Comparison of ENCODE assay signal across 8 mouse cellular contexts in genomic region chr2:29934906-29935599, GRCm38 (mm10). TPM values are rescaled to one million over a fixed set of nuclear protein-coding genes. Genes with fewer than 3 reads are reported as not detected.
A peak's percentile ranks its signal among the peaks of the same experiment; 100 is the strongest.
DNase-seq lines count a peak whose midpoint lies in the region; ATAC-seq lines count a peak whose summit lies in the region.

Gene Gle1 (plus strand): TSS chr2:29935426.

- H3K9me3 ChIP-seq in forebrain, embryonic 14.5 days (replicated peaks; ENCODE audit: control insufficient read depth, low read length): no peaks in the 10 kb centered on the region
- H3K9me3 ChIP-seq in neural tube, embryonic 15.5 days (replicated peaks): no peaks in the 10 kb centered on the region

- H3K27me3 ChIP-seq in forebrain, embryonic 14.5 days (replicated peaks; ENCODE audit: control insufficient read depth, insufficient read depth, low read length): no peaks in the 10 kb centered on the region
- no peaks in the 10 kb centered on the region for H3K27me3 ChIP-seq in neural tube, embryonic 15.5 days (replicated peaks)

- intact Hi-C loops in heart, postnatal 14 days (cut with DNase I): loop anchor here (1.0 to 2.0 kb wide), 2 partner anchors 30 to 42 kb away; partner anchors contain the start of gene Sptan1

- peak; percentile 93 for DNase-seq in ES-CJ7 (ENCODE audit: low read depth, low spot score)
- DNase-seq in cerebellum, adult 11 months: peak; percentile 93
- peak; percentile 97 for DNase-seq in forebrain, embryonic 14.5 days (ENCODE audit: low spot score)
- DNase-seq in heart, postnatal 14 days: peak; percentile 96 to 99
- peak; percentile 95 for DNase-seq in layer of hippocampus, adult 11-12 months (ENCODE audit: low spot score)
- DNase-seq in lung, adult 18-20 months: peak; percentile 95 to 97
- DNase-seq in testis, postnatal 14 days (ENCODE audit: low spot score): peak; percentile 96

- peak within 1 kb of the TSS; percentile 74 for H3K27ac ChIP-seq in forebrain, embryonic 14.5 days (ENCODE audit: low read depth, low read length)
- peak within 1 kb of the TSS; percentile 88 for H3K27ac ChIP-seq in neural tube, embryonic 15.5 days (replicated peaks)

- peak within 1 kb of the TSS; percentile 79 for H3K4me2 ChIP-seq in forebrain, embryonic 14.5 days (ENCODE audit: low read length)
- H3K4me2 ChIP-seq in neural tube, embryonic 15.5 days: peak within 1 kb of the TSS; percentile 79

- H3K9ac ChIP-seq in forebrain, embryonic 14.5 days (ENCODE audit: low read length): peak within 1 kb of the TSS; percentile 60
- H3K9ac ChIP-seq in neural tube, embryonic 15.5 days (replicated peaks): peak within 1 kb of the TSS; percentile 67

- peaks cover 44% of the 10 kb centered on the region for H3K36me3 ChIP-seq in forebrain, embryonic 14.5 days (ENCODE audit: control insufficient read depth, insufficient read depth, low read length)
- peaks cover 42% of the 10 kb centered on the region for H3K36me3 ChIP-seq in neural tube, embryonic 15.5 days

- H3K4me3 ChIP-seq in forebrain, embryonic 14.5 days (ENCODE audit: low read depth, low read length): peak within 1 kb of the TSS; percentile 82
- peak within 1 kb of the TSS; percentile 98 for H3K4me3 ChIP-seq in neural tube, embryonic 15.5 days (replicated peaks)

- peaks cover 5% of the 10 kb centered on the region for H3K4me1 ChIP-seq in forebrain, embryonic 14.5 days (ENCODE audit: control insufficient read depth, insufficient read depth, low read length)
- peaks cover 14% of the 10 kb centered on the region for H3K4me1 ChIP-seq in neural tube, embryonic 15.5 days

- ATAC-seq in forebrain, embryonic 14.5 days: peak; percentile 99
- ATAC-seq in neural tube, embryonic 15.5 days (ENCODE audit: low FRiP score): peak; percentile 99

- 3% methylated on average over 44 of the region's 44 CpGs for WGBS in forebrain, embryonic 14.5 days
- WGBS in neural tube, embryonic 15.5 days: 3% methylated on average over 44 of the region's 44 CpGs

RNA-seq across cellular contexts. Expression of gene Gle1, which starts in this region (rescaled TPM):
- polyA plus RNA-seq in forebrain, embryonic 14.5 days (2014; fragmentation: Nextera tagmentation; extraction: Ambion mirVana): 54.0 and 63.3 TPM in 2 replicates
- 10 to 100 TPM; 25.1 to 25.2 TPM for total RNA-seq in heart, postnatal 14 days (2021)
- 64.8 and 66.1 TPM in 2 replicates for polyA plus RNA-seq in neural tube, embryonic 15.5 days (2015; fragmentation: Nextera tagmentation; extraction: Ambion mirVana)

Comparison
In these comparisons a context has a peak if more than half of its experiments do, and no peak if none do; other contexts are left out.
1. Peak in every context shown above with its lines: DNase-seq, ATAC-seq, H3K4me3 ChIP-seq and H3K27ac ChIP-seq.